Mouse (Mus musculus): ENCODE results near the gene Brpf3.

GRCm38 (mm10) chr17:28874216-28874615, 73.3 kb downstream of the Brpf3 start:
- TF ChIP-seq CTCF (IDR thresholded peaks at IDR 0.05; ENCODE audit: low read depth) (no peak), EP300 (optimal IDR thresholded peaks at IDR 0.05) (no peak)
